Mouse (Mus musculus): ENCODE data around the gene Rbfox1.

The Rbfox1 gene

DNA sequence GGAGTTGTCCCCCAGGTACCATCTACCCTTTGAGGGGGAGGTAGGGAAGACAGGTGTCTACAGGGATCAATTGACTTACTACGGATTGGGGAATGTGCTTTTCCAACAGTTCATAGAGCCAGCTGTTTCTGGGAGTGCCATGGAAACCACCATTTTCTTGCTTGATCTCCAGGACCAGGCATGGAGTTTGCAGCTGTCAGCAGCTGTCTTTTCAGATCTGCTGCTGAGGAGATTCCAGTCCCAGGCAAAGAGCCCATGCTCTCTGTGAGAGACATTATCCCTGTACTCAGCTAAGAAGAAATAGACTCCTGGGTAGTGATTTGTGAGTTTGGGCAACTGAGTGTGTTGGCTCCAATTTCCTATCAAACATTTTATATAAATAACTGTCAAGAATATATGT is 1204.3 kb downstream of the Rbfox1 start:
- DNase-seq (ENCODE audit: low spot score) = no peak

DNA sequence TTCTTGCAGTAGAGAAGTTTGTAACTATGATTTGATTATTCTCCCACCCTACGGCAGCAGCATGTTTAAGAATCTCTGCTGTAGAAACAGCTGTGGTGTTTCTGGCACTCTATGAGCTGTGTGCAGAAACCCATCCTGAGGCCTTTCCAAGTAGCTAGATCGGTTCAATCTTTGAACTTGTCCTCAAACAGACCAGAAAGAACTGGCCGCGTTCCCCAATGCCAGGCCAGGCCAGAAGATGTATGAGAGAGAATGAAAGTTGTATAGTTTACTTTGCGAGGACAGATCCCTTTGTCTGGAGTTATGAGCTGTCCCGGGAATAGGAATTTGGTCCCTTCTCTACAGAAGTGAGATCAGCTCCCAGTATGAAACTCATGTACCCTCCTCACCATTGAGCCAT is 1205.0 kb downstream of the Rbfox1 start:
- DNase-seq (ENCODE audit: low spot score) = no peak

DNA sequence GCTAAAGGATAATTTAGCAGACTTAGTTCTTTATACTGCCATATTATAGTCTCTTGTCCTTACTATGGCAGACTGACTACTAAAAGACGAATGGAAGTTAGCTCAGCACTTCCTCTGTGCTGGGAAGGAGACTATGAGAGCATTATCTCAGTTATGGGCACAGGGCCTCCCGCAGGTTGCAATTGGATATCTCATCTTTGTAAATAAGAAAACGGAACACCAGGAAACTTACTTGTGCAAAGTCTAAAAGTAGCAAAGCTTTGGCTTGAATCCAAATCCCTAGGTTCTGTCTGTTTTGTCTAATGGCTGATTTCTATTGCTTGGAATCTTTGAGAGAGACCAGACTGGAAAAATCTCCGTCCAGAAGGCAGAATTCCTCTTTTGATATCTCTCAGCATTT is 1207.7 kb downstream of the Rbfox1 start:
- no peak for DNase-seq (ENCODE audit: low spot score)

DNA sequence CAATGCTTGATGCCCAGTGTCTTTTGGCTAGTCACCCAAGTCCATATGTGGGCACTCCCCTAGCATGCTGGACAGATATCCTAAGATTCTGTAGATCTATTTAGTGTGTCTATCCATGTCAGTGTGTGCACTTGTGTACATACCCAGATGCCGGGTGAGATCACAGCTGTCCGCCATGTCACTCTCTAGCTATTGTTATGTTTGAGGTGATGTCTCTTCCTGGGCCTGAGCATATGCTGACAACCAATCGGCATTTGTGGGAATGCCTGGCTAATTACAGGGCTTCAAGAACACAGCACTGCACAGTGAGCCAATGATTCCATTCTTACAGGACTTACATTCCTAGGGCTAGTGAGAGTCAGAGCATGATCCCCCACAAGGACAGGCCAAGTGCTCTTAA is 1208.5 kb downstream of the Rbfox1 start:
- DNase-seq (ENCODE audit: low spot score) = no peak

DNA sequence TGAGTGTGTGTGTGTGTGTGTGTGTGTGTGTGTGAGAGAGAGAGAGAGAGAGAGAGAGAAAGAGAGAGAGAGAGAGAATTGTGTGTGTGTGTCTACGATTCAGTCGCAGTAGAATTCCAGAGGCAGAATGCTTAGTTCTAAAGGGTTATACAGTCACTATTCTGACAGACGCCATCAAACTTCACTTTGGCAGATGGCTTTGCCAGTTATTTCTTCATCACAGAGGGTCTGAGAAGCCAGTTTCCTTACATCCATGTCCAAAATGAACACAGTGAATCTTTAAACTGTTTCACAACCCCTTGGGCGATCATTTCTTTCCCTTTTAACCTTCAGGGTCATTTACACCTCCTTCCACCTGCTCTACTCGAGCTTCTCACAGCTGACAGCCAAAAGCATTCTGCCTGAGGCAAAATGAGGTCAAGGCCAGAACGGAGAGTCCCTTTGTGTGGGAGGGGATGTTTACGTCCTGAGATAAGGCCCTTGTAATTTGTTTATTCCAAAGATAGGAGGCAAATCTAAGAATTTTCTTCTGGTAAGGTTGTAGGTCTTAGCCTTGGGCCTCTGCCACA is 1209.1 kb downstream of the Rbfox1 start:
- DNase-seq (ENCODE audit: low spot score) = no peak

DNA sequence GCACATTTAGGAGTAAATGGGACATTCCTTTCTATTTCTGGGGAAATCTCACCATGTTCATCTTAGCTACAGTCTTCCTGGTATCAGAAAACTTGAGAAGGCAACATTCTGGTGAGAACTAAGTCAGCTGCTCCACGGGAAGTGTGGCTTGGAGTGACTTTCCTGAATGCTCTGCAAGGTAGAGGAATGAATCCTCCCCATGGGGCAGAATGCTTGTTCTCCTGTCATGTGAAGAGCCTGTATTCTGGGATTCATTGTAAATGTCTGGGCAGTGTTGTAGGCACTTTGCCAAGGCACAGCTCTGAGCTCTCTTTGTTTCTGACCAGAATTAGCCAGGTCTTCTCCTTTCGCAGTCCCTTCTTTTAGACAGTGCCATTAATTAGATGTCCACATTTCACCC is 1211.9 kb downstream of the Rbfox1 start:
- no peak for DNase-seq (ENCODE audit: low spot score)

DNA sequence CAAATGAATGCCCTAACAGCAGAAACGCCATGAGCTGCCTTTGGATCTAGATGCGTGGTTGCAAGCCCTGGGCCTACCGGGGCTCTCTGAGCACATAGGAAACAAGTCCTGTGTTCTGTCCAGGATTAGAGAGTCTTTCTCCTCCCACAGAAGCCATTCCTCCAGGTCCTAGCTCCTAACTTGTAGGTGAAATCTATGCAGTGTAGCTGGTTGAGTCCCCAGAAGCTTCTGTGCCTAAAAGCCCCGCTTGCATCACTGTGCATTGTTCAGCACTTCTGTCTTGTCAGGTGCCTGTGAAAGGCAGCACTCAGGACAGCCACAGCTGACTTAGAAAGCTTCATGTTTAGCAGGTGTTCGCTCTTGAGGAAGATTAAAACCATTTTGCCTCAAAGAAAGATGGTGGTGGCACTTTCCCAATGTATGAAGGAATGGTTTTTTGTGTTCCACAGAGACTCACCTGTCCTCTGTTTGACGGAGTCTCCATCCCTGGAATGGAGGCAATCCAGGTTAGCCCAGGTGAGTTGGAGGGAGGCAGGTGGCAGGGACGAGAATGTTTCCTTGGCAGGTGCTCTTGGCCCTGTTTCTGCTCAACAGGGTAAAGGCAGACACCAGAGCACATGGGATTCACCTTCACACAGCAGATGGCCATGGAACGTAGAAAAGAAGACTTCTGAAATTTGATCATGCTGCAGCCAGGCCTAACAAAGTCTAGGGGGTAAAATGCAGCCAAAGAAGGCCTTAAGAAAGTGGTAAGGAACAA is 1213.0 kb downstream of the Rbfox1 start:
- no peak for DNase-seq (ENCODE audit: low spot score)

DNA sequence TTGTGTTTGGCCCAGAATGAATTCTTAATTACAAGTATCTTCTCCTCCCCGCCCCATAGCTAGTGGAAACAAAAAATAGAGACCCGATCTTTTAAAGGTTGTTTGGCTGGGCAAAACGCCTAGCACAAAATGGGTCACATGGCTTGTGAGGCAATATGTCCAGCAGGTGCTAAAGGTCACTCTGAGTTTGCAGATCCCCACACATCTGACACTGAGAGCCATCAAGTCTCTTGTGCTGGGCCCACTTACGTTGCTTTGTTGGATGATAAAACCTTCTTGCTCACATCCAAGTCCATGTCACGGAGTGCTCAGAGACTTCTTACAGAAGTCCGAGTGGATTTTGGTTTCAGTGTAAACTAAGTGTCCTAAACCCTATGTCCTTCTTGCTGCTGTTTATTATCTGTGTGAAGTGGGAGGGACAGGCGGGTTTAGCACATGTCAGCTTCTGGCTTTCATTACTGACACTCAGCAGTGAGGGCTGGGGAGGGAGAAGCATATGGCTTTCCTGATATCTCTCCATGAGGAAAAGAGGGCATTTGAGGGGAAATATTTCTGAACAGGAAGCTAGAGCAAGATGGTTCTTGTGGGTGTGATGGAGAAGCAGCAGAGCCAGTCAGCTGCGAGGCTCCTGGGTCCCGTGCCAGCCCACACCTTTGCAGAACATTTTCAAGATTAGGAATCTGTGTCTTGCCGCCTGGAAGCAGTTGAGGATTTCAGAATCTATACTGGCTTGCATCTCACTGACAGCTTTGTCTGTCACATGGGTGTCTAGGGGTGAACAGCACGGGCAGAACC is 1214.5 kb downstream of the Rbfox1 start:
- DNase-seq (ENCODE audit: low spot score) = no peak

DNA sequence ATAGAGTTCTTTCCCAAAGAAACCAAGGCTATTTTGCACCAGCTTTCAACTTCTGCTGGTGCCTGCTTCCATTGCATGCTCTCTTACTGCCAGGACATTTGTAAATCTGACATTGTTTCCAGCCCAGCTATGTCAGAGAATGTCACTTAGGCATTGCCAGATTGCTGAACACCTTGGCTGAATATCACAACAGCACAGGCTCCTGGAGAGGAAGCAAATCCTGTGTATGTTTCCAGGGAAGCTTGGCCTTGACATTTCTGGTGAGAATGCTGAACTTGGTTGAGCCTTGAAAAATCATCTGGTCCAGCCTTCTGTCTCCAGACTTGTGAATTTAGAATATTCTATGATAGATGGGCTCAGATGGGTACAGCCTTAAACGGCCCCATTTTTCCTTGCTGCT is 1217.3 kb downstream of the Rbfox1 start:
- no peak for DNase-seq (ENCODE audit: low spot score)

DNA sequence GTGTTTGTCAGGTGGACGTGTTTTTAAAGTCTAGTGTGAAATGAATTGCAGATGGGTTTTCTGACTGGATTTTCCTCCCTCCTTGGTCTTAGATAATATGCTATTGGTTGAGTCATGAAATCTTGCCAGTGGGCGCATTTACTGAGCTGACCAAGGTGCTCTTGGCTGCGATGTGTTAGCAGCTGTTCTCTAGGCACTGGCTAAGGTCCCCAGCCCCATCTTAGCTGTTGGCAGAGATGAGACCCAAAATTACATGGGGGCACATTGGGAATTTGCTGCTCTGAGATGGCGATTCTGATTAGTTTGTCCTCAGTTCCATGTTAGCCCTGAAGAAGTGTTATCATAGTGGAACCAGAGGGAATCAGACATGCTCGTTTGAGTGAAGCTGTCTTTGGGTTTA is 1218.1 kb downstream of the Rbfox1 start:
- DNase-seq (ENCODE audit: low spot score) = no peak

DNA sequence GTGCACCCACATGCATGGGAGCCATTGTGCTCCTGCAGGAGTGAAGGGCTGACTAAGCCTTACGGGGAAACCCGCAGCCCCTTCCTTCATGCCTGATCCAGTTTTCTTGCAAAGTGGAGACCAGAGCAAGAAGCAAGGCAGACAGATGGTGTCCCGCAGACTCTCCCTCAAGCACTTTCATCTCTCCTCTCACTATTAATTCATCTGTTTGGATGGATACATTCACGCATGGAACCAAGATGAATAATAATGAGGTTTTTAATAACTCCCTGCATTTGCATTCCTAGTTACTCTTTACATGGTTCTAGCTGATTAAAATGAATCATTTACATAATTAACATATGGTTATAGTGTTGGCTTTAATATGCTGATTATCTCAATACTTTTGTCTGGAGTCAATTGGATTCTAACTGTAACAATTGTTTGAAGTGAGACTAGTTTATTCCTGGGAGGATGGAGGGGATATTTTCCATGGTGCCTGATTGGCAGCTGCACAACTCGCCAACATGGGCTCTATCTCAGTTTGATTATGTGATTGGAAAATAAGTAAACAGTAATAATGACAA is 1221.4 kb downstream of the Rbfox1 start:
- no peak for DNase-seq (ENCODE audit: low spot score)

DNA sequence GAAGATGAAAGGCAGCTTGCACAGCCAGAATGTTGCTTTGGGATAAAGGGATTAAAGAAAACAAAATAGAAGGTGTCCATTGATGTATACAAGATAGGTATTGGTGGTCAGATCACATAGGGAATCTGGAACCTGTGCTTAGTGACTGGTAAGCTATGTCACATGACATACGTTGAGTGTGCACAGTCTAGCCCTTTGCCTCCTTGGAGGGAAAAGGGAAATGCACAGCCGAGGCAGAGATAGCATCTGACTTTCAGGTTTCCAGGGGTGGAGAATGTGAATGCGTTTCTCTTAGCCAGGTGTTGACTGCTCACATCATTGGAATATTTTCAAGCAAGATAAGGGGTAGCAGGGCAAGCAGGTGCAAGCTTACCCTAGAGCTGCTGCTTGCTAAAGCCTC is 1230.8 kb downstream of the Rbfox1 start:
- DNase-seq (ENCODE audit: low spot score) = no peak

DNA sequence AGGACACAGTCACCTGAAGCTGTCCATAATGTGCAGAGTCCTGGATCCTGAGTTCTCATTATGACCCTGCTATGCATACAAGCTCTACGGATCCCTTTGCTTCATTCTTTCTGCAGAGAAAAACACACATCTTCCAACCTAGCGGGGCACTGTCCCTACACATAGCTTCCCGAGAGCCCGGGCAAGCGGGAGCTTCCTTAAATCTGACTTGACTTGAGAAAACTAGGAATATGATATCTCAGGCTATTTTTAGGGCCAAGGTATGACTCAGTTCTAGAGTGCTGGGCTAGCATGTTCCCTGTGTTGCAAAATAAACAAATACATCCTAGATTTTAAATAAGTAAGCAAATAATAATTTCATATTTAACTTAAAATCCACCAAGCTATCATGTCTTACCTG is 1244.4 kb downstream of the Rbfox1 start:
- no peak for DNase-seq (ENCODE audit: low spot score)

DNA sequence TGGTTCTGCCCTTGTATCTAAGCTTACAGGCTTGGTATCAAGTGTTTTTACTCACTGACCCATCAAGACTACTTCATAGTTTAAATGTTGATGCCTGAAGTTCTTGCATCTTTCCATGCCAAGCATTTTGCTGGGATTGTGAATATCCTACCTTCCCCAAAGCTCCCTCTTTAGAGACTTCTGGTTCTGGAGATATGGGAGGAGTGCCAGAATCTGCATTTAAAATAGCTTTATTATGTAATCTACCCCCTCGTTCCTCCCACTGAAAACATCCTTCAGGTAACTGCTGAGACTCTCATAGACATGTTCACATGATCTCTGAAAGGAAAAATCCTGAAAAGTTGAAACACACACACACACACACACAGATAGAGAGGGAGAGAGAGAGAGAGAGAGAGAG is 1247.3 kb downstream of the Rbfox1 start:
- no peak for DNase-seq (ENCODE audit: low spot score)

DNA sequence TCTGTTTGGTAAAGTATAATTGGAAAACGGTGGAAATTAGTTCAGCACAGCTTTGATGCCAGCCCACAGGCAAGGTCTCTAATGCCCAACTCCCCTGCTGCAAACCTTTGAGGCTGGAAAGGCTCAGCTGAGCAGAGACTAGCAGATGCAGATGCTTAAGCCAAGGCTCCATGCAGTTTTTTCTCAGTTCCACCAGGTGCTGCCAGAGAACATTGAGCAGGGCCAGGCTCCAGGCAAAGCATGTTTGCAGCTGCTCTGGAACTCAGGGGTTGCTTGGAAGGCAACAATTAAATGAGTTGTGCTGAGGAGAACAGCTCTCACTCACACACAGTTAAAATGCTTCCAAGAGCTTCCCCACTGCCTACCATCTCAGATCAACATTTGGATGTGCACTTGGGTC is 1251.8 kb downstream of the Rbfox1 start:
- DNase-seq (ENCODE audit: low spot score) = no peak

DNA sequence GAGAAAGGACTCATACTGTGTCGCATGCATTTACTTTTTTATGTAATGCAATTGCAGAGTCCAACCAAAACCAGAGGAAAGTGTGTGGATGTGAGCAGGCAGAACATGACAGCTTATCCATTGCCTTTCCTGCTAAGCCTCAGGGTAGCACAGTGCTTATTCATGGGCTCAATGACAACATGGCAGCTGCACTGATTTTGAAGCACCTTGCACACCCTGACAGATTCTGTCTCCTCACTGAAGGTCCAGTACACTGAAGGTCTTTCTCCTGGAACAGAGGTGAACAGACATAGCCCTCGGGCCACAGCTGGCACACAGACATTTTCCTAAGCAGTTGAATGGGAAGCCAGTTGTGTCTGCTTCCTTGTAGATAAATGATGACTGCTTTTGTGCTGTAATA is 1254.3 kb downstream of the Rbfox1 start:
- no peak for DNase-seq (ENCODE audit: low spot score)

DNA sequence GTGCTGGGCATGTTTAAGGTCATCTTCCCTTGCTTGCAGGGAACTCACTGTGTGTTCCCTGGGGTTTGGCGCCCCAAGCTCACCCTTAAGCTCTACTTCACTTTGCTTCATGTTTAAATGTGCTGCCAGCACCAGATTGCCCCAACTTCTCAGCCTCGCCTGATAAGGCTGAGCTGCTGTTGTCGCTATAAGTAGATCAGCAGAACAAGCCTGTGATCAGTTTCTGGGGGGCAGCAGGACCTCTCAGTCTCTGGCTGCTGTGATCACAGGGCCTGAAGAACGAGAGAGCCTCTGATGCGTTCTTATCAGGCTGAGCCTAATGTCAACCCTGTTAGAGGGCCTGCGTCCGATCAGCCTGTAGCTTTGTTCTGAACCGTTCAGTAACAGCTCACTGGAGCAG is 1255.8 kb downstream of the Rbfox1 start:
- DNase-seq (ENCODE audit: low spot score) = no peak

DNA sequence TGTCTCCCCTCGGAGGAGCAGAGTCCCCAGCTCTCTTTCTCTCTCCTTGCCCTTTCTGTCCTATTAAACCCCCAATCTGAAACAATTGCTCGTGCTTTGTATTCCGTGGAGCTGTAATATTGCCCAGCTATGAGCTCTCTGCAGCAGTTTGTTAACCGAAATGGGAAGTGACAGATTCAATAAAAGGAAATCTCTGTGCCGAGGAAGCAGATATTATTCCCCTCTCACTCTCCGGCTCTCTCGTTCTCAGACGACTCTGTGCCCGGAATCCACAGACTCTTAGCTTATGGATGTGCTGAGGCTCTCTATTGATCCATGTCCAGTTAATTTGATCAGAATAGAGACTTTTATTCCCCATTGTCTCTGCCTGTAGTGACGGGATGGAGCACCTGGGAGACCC is 1260.3 kb downstream of the Rbfox1 start:
- no peak for DNase-seq (ENCODE audit: low spot score)

DNA sequence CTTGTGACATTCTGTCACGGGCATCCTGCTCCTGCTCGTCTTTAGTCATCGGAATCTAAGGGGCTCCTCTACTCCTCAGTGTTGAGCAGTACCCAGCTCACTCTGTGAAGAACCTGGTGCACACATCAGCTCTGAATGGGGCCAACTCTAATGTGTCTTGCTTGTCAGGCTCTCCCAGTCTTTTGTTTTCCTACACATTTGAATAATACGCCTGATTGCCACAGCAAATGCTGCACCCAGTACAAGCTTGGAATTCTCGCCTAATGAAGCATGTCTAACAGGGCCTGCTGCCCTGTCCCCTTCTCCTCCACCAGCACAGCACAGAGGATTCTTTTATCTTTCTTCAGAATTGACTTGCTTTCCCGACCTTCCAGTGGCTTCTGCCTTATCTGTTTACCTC is 1261.3 kb downstream of the Rbfox1 start:
- no peak for DNase-seq (ENCODE audit: low spot score)

DNA sequence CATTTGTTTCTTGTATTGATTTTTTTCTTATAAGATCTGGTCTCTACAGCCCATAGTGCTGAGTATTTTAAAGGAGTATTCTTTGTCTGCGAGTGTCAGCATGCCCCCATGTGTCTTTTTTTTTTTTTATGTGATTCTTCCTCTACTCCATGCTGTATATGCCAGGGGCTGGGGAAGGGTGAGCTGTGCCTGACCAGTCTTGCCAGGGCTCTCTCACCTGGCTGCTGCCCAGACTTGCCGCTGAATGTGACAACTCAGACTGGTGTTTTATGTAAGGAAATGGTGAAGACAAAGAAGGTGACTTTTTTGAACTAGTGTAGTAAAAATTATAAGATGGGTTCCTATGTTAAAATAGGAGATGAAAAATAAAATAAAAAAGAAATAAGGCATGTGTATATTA is 1262.7 kb downstream of the Rbfox1 start:
- no peak for DNase-seq (ENCODE audit: low spot score)

DNA sequence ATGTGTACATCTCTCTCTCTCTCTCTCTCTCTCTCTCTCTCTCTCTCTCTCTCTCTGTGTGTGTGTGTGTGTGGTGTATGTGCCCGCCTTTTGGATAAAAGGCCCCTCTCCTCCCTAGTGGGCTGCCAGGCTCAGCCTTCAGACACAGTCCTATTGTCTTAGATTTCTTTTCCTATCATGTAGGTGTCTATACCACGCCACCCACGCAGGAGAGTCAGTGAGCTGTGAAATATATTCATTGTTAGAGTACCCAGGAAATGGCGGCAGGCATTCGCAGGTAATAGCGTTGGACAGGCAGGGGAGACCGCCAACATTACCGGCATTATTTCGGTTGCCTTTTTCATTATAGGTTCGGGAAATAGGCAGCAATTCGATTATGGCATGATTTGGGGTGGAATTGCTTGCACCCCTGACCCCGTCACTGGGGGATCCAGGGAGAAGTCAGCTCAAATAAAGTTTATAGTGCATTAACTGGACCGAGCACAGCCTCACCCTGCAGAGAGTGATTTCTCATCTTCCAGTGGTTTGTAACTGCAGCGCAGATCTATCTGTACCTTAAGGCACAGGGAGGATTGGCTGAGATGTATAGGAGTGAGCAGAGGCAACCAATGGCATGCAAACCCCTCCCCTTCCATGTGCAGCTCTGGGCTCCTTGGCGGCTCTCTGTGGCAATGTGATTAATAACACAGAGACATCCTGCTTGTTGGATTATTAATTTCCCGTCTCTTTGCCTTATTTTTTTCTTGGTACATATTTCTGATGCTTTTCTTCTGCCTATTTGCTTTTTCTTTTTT is 1264.1 kb downstream of the Rbfox1 start:
- DNase-seq (ENCODE audit: low spot score) = no peak

DNA sequence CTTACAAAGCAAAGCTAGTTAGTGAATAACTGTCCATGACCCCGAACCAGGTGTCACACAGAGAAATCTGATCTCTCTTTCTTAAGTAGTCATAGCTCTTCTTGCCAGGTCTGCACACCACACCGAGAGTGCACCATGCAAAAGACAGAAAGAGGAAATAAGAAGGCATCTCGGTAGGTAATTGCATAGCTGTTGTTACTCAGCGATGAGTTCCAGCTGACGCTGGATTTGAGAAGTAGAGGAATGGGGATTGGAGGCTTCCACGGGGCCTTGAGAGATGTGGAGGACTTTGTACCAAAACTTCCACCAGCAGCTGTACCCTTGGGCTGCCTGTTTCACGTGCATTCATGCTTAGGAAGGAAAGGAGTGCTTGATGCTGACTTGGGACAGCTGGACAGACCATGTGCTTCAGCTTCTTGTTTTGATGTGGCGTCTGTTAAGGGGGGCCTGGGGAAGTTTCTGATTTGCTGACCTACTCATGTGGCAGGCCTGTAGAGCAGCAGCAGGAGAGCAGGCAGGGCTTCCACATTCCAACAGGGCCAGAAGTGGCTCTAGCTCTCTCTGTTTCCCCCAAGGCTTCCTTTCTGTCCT is 1265.1 kb downstream of the Rbfox1 start:
- no peak for DNase-seq (ENCODE audit: low spot score)
